Mouse (Mus musculus) embryonic fibroblast, embryonic 13.5 days (primary cell): ENCODE data around the gene Thada.

Experiments
- CTCF ChIP-seq: IDR thresholded peaks from 2 replicates; pipeline ENCODE4 v1.5.1; 2011; ENCODE audit warnings: mild to moderate bottlenecking, control low read depth, low read length, moderate library complexity, borderline replicate concordance; ENCODE audit not compliant: insufficient read depth
- POLR2A ChIP-seq: IDR thresholded peaks from 2 replicates; pipeline ENCODE4 v1.6.1; 2011; ENCODE audit warnings: low read depth, mild to moderate bottlenecking, control low read depth, low read length, moderate library complexity

GRCm38 (mm10) chr17:84141691-84142090 is 324.3 kb downstream of the Thada start:
- no peak for TF ChIP-seq POLR2A
- no peak for TF ChIP-seq CTCF
